Mouse (Mus musculus) activated CD4-positive, CD25-positive, alpha-beta regulatory T cell (primary cell): ENCODE measurements around the gene Slco1b2. TPM values are rescaled to one million over a fixed set of nuclear protein-coding genes. Genes with fewer than 3 reads are reported as not detected.

ENCODE experiments used
- polyA plus RNA-seq, 2 experiments: library from polyadenylated mRNA; unstranded; fragments of 100-300 nt; shearing (Covaris generic); gene quantifications; one replicate each; pipeline ENCODE4 v1.2.1; 2017

Gene Slco1b2
- polyA plus RNA-seq: not detected

GRCm38 (mm10) chr6:141629291-141629690, at the start of gene Slco1b2:
TSS of gene Slco1b2 (plus strand) at chr6:141629518.

Other genes with a start within 250 kb of the Slco1b2 start
- under 1 TPM in 1 of 2 experiments, not detected in 1; 0.06 TPM for gene Slco1c1, start 105.2 kb upstream of the Slco1b2 start, polyA plus RNA-seq
- under 1 TPM in 1 of 2 experiments, not detected in 1; 0.06 TPM for gene Gm5724, start 144.3 kb downstream of the Slco1b2 start, polyA plus RNA-seq
- under 1 TPM in 1 of 2 experiments, not detected in 1; 0.16 TPM for gene Slco1a4, start 226.7 kb downstream of the Slco1b2 start, polyA plus RNA-seq